Mouse (Mus musculus): Measurements from ENCODE around the gene Eif6. TPM values are rescaled to one million over a fixed set of nuclear protein-coding genes. Genes with fewer than 3 reads are reported as not detected.

Gene Eif6
- 131 and 133 TPM in 2 replicates for polyA plus RNA-seq (2011; ENCODE audit: insufficient read length, low read depth, missing spikeins)

DNA sequence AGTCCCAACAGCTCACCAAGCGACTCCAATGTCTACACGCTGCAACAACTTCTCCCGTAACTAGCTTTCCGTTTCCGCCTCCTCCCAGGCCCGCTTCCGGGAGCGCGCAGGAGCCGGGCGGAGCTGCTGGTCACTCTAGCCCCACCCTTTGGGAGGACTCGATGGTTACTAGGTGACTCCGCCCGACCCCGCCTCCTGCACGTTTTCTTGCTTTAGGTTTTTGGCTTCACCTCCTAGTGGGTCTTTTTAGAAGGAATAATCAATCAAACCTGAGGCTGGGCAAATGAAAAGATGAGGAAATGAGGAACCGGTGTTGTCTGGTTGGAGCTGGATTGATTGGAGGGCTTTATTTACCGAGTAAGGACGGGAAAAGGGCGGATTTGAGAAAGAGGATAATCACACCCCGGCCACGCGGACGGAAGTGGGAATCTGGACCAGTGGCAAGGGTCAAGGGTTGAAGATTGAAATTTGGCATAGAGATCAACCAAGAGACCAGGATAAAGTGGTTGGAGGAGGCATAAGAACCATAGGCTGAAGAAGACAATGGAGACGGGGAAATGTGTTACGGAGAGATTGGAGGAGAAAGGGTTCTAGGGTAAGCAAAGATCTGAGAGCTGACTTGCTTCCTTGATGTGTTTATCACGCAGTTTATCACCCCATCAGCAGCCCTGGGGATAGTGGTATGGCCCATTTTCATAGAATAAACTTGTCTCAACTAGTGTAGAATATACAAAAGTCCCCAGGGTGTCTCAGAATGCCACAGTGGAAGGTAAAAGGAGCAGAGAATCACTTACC is at the start of gene Eif6:
Eif6 (minus strand) TSS at position 296 of the 795 bp plus-strand sequence.
- Histone ChIP-seq H3K4me1 (ENCODE audit: control insufficient read depth, insufficient read depth, low read length) (no peaks in the 10 kb centered on the region), H3K4me3 (ENCODE audit: insufficient read depth, low read length) (peak within 1 kb of the TSS; percentile 92), H3K27ac (ENCODE audit: insufficient read depth, low read length) (peak within 1 kb of the TSS; percentile 76)
- peak; percentile 89 for TF ChIP-seq POLR2A (IDR thresholded peaks at IDR 0.05; ENCODE audit: low read depth, low read length)
- TF ChIP-seq CTCF (IDR thresholded peaks at IDR 0.05; ENCODE audit: borderline replicate concordance, insufficient read depth, low read length): no peak

- TF ChIP-seq POLR2A (IDR thresholded peaks at IDR 0.05; ENCODE audit: low read depth, low read length) (no peak), CTCF (IDR thresholded peaks at IDR 0.05; ENCODE audit: borderline replicate concordance, insufficient read depth, low read length) (no peak)
- no peak overlapping the region for H3K4me3 ChIP-seq (ENCODE audit: insufficient read depth, low read length)
- H3K4me1 ChIP-seq (ENCODE audit: control insufficient read depth, insufficient read depth, low read length): peaks cover 5% of the 10 kb centered on the region; the same call in 1 of the 2 replicates
- H3K27ac ChIP-seq (ENCODE audit: insufficient read depth, low read length): peak overlapping the region; percentile 77
Measured at GRCm38 (mm10) chr2:155873636-155874035, 46.9 kb upstream of the Eif6 start.

GRCm38 (mm10) chr2:155872930-155873507 is 46.3 kb upstream of the Eif6 start:
- TF ChIP-seq POLR2A (IDR thresholded peaks at IDR 0.05; ENCODE audit: low read depth, low read length): no peak
- TF ChIP-seq CTCF (IDR thresholded peaks at IDR 0.05; ENCODE audit: borderline replicate concordance, insufficient read depth, low read length): no peak
- Histone ChIP-seq H3K4me3 (ENCODE audit: insufficient read depth, low read length) (no peak overlapping the region), H3K27ac (ENCODE audit: insufficient read depth, low read length) (peak overlapping the region; percentile 77; the same call in 1 of the 2 replicates), H3K4me1 (ENCODE audit: control insufficient read depth, insufficient read depth, low read length) (peaks cover 5% of the 10 kb centered on the region; the same call in 1 of the 2 replicates)

- Histone ChIP-seq H3K27ac (ENCODE audit: insufficient read depth, low read length) (no peak overlapping the region), H3K4me1 (ENCODE audit: control insufficient read depth, insufficient read depth, low read length) (peaks cover 5% of the 10 kb centered on the region; the same call in 1 of the 2 replicates), H3K4me3 (ENCODE audit: insufficient read depth, low read length) (no peak overlapping the region)
- TF ChIP-seq POLR2A (IDR thresholded peaks at IDR 0.05; ENCODE audit: low read depth, low read length) (no peak), CTCF (IDR thresholded peaks at IDR 0.05; ENCODE audit: borderline replicate concordance, insufficient read depth, low read length) (no peak)
Measured at GRCm38 (mm10) chr2:155872486-155872885, 45.8 kb upstream of the Eif6 start.

GRCm38 (mm10) chr2:155869772-155870171 is 43.0 kb upstream of the Eif6 start:
- no peak overlapping the region for H3K4me3 ChIP-seq (ENCODE audit: insufficient read depth, low read length)

DNA sequence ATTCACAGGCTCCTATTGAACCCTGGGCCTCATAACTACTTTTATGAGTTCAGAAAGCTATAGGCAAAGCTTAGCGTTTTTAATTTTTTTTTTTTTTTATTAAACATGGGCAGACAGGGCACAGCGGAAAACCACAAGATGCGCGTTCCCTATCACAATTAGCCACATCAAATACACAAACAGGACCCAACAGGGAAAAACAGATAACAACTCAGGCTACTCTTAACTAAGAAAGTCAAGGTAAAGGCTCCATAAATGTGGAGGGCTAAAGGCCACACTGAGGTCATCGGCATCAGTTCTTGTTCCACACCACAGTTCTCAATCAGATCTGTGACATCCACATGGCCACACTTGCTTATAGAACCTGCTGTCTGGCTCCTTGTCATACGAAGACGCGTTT is 41.6 kb upstream of the Eif6 start:
- Histone ChIP-seq H3K4me1 (ENCODE audit: control insufficient read depth, insufficient read depth, low read length) (peaks cover 3% of the 10 kb centered on the region), H3K27ac (ENCODE audit: insufficient read depth, low read length) (no peak overlapping the region), H3K4me3 (ENCODE audit: insufficient read depth, low read length) (no peak overlapping the region)
- TF ChIP-seq POLR2A (IDR thresholded peaks at IDR 0.05; ENCODE audit: low read depth, low read length): no peak
- TF ChIP-seq CTCF (IDR thresholded peaks at IDR 0.05; ENCODE audit: borderline replicate concordance, insufficient read depth, low read length): no peak

More at GRCm38 (mm10) chr2:155869772-155870171, 43.0 kb upstream of the Eif6 start:
- no peak for TF ChIP-seq CTCF (IDR thresholded peaks at IDR 0.05; ENCODE audit: borderline replicate concordance, insufficient read depth, low read length)
- no peak for TF ChIP-seq POLR2A (IDR thresholded peaks at IDR 0.05; ENCODE audit: low read depth, low read length)
- Histone ChIP-seq H3K4me1 (ENCODE audit: control insufficient read depth, insufficient read depth, low read length) (peaks cover 5% of the 10 kb centered on the region; the same call in 1 of the 2 replicates), H3K27ac (ENCODE audit: insufficient read depth, low read length) (no peak overlapping the region)

DNA sequence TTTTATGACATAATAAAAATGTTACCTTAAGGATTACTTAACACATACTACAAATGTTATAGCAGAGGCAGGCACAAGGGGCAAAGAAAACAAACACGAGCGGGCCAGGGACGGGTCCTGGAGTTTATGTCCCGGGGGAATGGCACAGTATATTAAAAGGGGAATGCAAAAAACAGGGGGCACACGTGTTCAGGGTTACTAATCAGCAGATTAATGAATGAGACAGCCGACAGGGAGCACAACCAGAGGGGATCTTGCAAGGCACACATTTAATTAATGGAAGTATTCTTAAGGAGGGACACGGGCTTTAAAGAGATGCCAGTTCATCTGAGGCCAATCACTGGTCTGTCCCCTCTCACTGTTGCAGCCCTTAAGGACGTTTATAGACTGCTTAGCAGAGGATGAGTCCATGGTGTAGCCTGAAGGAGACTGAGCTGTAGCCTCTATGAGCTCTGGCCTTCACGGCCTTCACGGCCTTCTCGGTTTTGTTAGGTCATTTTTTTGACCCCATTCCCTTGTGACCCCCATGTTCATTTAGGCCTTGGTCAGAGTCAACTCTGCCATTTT is 36.7 kb upstream of the Eif6 start:
- Histone ChIP-seq H3K4me3 (ENCODE audit: insufficient read depth, low read length) (no peak overlapping the region), H3K4me1 (ENCODE audit: control insufficient read depth, insufficient read depth, low read length) (peaks cover 2% of the 10 kb centered on the region; the same call in 1 of the 2 replicates), H3K27ac (ENCODE audit: insufficient read depth, low read length) (no peak overlapping the region)
- TF ChIP-seq CTCF (IDR thresholded peaks at IDR 0.05; ENCODE audit: borderline replicate concordance, insufficient read depth, low read length): no peak
- TF ChIP-seq POLR2A (IDR thresholded peaks at IDR 0.05; ENCODE audit: low read depth, low read length): no peak

DNA sequence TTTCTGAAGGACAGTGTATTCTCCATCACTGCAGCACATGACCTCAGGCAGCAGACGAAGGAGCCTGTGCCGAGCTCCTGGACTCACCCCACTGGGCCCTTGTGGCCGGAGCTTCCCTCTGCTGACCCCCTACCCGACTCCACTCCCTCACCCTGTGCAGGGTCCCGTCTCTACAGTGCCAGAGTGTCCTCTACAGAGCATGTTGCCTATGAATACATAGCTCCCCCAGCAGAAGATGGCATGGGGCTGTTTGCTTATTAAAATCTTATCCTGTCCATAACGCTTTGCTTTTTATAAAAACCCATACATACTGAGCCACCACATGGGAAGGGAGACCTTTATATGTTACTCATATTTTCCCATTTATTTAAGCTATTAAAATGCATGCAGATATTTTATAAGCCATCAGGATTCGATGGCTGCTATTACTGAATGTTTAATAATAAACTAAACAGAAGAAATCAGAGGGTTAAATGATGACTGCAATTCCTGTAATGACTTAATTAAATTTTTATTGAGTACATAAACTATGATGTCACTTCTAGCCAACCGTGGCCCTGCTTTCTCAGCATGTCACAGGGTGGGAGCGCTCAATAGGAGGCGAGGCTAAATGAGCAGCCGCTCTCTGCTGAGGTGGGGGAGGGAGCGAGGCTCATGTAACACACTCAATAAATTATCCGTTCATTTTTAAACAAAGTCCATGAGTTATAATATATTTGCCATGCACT is 36.0 kb upstream of the Eif6 start:
- peaks cover 2% of the 10 kb centered on the region; the same call in 1 of the 2 replicates for H3K4me1 ChIP-seq (ENCODE audit: control insufficient read depth, insufficient read depth, low read length)
- H3K27ac ChIP-seq (ENCODE audit: insufficient read depth, low read length): no peak overlapping the region
- H3K4me3 ChIP-seq (ENCODE audit: insufficient read depth, low read length): no peak overlapping the region
- TF ChIP-seq CTCF (IDR thresholded peaks at IDR 0.05; ENCODE audit: borderline replicate concordance, insufficient read depth, low read length) (no peak), POLR2A (IDR thresholded peaks at IDR 0.05; ENCODE audit: low read depth, low read length) (no peak)

DNA sequence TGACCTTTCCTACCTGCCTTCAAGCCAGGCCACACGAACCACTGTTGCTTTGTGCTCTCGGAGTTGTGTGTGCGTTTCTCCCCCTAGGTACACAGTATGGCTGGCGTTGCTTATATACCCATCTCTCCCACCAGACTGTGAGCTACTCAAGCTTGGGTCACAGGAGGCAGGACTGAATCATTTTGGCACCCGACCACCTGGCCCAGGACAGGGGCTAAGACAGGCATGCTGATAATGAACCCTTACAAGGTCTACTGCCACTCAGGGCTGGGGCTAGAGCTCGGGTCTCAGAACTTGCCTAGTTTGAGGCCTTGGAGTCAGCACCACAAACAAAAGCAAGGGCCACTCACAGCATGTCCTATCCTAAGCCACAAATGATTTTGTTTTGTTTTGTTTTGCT is 34.9 kb upstream of the Eif6 start:
- peaks cover 2% of the 10 kb centered on the region; the same call in 1 of the 2 replicates for H3K4me1 ChIP-seq (ENCODE audit: control insufficient read depth, insufficient read depth, low read length)
- no peak for TF ChIP-seq POLR2A (IDR thresholded peaks at IDR 0.05; ENCODE audit: low read depth, low read length)
- no peak for TF ChIP-seq CTCF (IDR thresholded peaks at IDR 0.05; ENCODE audit: borderline replicate concordance, insufficient read depth, low read length)
- H3K4me3 ChIP-seq (ENCODE audit: insufficient read depth, low read length): no peak overlapping the region
- no peak overlapping the region for H3K27ac ChIP-seq (ENCODE audit: insufficient read depth, low read length)

All from embryonic fibroblast, embryonic 13.5 days (primary cell).